Mouse (Mus musculus): Measurements from ENCODE around the gene Olfr764-ps1. TPM values are rescaled to one million over a fixed set of nuclear protein-coding genes. Genes with fewer than 3 reads are reported as not detected.

The Olfr764-ps1 gene
- polyA plus RNA-seq, 1 experiment from 2014 or later = not detected

Other genes starting within 250 kb of the Olfr764-ps1 start
- 0.51 and 0.88 TPM in 2 replicates for gene Mmp19, start 249.0 kb downstream of the Olfr764-ps1 start, polyA plus RNA-seq (2015; fragmentation: Nextera tagmentation; extraction: Ambion mirVana)
- gene Dnajc14, start 235.8 kb downstream of the Olfr764-ps1 start, polyA plus RNA-seq (2015; fragmentation: Nextera tagmentation; extraction: Ambion mirVana) = 54.2 and 59.5 TPM in 2 replicates
- 14.8 and 16.1 TPM in 2 replicates for gene Tmem198b, start 235.5 kb downstream of the Olfr764-ps1 start, polyA plus RNA-seq (2015; fragmentation: Nextera tagmentation; extraction: Ambion mirVana)
- gene Sarnp, start 222.6 kb downstream of the Olfr764-ps1 start, polyA plus RNA-seq (2015; fragmentation: Nextera tagmentation; extraction: Ambion mirVana) = 143 and 152 TPM in 2 replicates
- gene Ormdl2, start 218.3 kb downstream of the Olfr764-ps1 start, polyA plus RNA-seq (2015; fragmentation: Nextera tagmentation; extraction: Ambion mirVana) = 17.7 and 18.6 TPM in 2 replicates
- 7.6 and 7.9 TPM in 2 replicates for gene Gdf11, start 148.2 kb downstream of the Olfr764-ps1 start, polyA plus RNA-seq (2015; fragmentation: Nextera tagmentation; extraction: Ambion mirVana)
- 152 and 195 TPM in 2 replicates for gene Cd63, start 138.9 kb downstream of the Olfr764-ps1 start, polyA plus RNA-seq (2015; fragmentation: Nextera tagmentation; extraction: Ambion mirVana)
- gene Rdh5, start 117.0 kb downstream of the Olfr764-ps1 start, polyA plus RNA-seq (2015; fragmentation: Nextera tagmentation; extraction: Ambion mirVana) = 13.6 TPM in 2 replicates
- 227 and 228 TPM in 2 replicates for gene Bloc1s1, start 115.9 kb downstream of the Olfr764-ps1 start, polyA plus RNA-seq (2015; fragmentation: Nextera tagmentation; extraction: Ambion mirVana)
- gene Itga7, start 106.1 kb downstream of the Olfr764-ps1 start, polyA plus RNA-seq (2015; fragmentation: Nextera tagmentation; extraction: Ambion mirVana) = 6.1 and 9.2 TPM in 2 replicates
- gene Mettl7b, start 78.9 kb downstream of the Olfr764-ps1 start, polyA plus RNA-seq (2015; fragmentation: Nextera tagmentation; extraction: Ambion mirVana) = not detected in 2 replicates
- not detected in 2 replicates for gene Olfr9, start 50.5 kb downstream of the Olfr764-ps1 start, polyA plus RNA-seq (2015; fragmentation: Nextera tagmentation; extraction: Ambion mirVana)
- gene Olfr763, start 29.1 kb downstream of the Olfr764-ps1 start, polyA plus RNA-seq (2015; fragmentation: Nextera tagmentation; extraction: Ambion mirVana) = not detected in 2 replicates
- not detected in 2 replicates for gene Olfr765, start 10.1 kb upstream of the Olfr764-ps1 start, polyA plus RNA-seq (2015; fragmentation: Nextera tagmentation; extraction: Ambion mirVana)
- gene Olfr766-ps1, start 29.1 kb upstream of the Olfr764-ps1 start, polyA plus RNA-seq (2015; fragmentation: Nextera tagmentation; extraction: Ambion mirVana) = not detected in 2 replicates
- not detected in 2 replicates for gene Olfr767, start 43.0 kb upstream of the Olfr764-ps1 start, polyA plus RNA-seq (2015; fragmentation: Nextera tagmentation; extraction: Ambion mirVana)
- gene Olfr768, start 59.5 kb upstream of the Olfr764-ps1 start, polyA plus RNA-seq (2015; fragmentation: Nextera tagmentation; extraction: Ambion mirVana) = not detected in 2 replicates
- gene Olfr769, start 78.0 kb upstream of the Olfr764-ps1 start, polyA plus RNA-seq (2015; fragmentation: Nextera tagmentation; extraction: Ambion mirVana) = not detected in 2 replicates
- gene Olfr770, start 99.1 kb upstream of the Olfr764-ps1 start, polyA plus RNA-seq (2015; fragmentation: Nextera tagmentation; extraction: Ambion mirVana) = not detected in 2 replicates
- not detected in 2 replicates for gene Olfr771, start 124.9 kb upstream of the Olfr764-ps1 start, polyA plus RNA-seq (2015; fragmentation: Nextera tagmentation; extraction: Ambion mirVana)
- not detected in 2 replicates for gene Olfr772, start 138.0 kb upstream of the Olfr764-ps1 start, polyA plus RNA-seq (2015; fragmentation: Nextera tagmentation; extraction: Ambion mirVana)
- gene Olfr773, start 147.5 kb upstream of the Olfr764-ps1 start, polyA plus RNA-seq (2015; fragmentation: Nextera tagmentation; extraction: Ambion mirVana) = not detected in 2 replicates
- gene Olfr774, start 196.3 kb upstream of the Olfr764-ps1 start, polyA plus RNA-seq (2015; fragmentation: Nextera tagmentation; extraction: Ambion mirVana) = not detected in 2 replicates
- gene Olfr775, start 208.5 kb upstream of the Olfr764-ps1 start, polyA plus RNA-seq (2015; fragmentation: Nextera tagmentation; extraction: Ambion mirVana) = not detected in 2 replicates
- gene Olfr776, start 219.2 kb upstream of the Olfr764-ps1 start, polyA plus RNA-seq (2015; fragmentation: Nextera tagmentation; extraction: Ambion mirVana) = not detected in 2 replicates
- not detected in 2 replicates for gene Olfr777, start 231.6 kb upstream of the Olfr764-ps1 start, polyA plus RNA-seq (2015; fragmentation: Nextera tagmentation; extraction: Ambion mirVana)